Mouse (Mus musculus) erythroblast, embryonic 14.5 days (primary cell): ENCODE measurements around the gene Ubp1. TPM values are rescaled to one million over a fixed set of nuclear protein-coding genes. Genes with fewer than 3 reads are reported as not detected.

Experiments used
- H3K27me3 ChIP-seq: 2 replicates; pipeline ENCODE4 v1.6.1; 2012; ENCODE audit warnings: inconsistent platforms; ENCODE audit not compliant: control insufficient read depth
- H3K36me3 ChIP-seq: 2 replicates; pipeline ENCODE4 v1.6.1; 2012; ENCODE audit warnings: mild to moderate bottlenecking, inconsistent platforms; ENCODE audit not compliant: control insufficient read depth
- H3K4me1 ChIP-seq: 2 replicates; pipeline ENCODE4 v1.6.1; 2012; ENCODE audit warnings: inconsistent platforms; ENCODE audit not compliant: control insufficient read depth
- H3K4me3 ChIP-seq: replicated peaks from 2 replicates; pipeline ENCODE3; 2012; ENCODE audit warnings: moderate library complexity, mild to moderate bottlenecking, inconsistent platforms
- H3K9me3 ChIP-seq: 2 replicates; pipeline ENCODE4 v1.6.1; 2012; ENCODE audit warnings: low read length, inconsistent platforms, mixed read lengths; ENCODE audit not compliant: control insufficient read depth
- GATA1 ChIP-seq: IDR thresholded peaks from 2 replicates; pipeline ENCODE4 v1.6.1; 2012; ENCODE audit warnings: low read length, inconsistent platforms, mixed read lengths
- TAL1 ChIP-seq: IDR thresholded peaks from 3 replicates; pipeline ENCODE4 v1.6.1; 2012; ENCODE audit warnings: low read length, inconsistent platforms, mixed read lengths
- polyA plus RNA-seq: library from polyadenylated mRNA; stranded (reverse); fragments of >175 nt; gene quantifications from 2 replicates; pipeline ENCODE4 v1.2.3, GENCODE M21; 2012

The Ubp1 gene
- polyA plus RNA-seq, 1 experiment, result 7.2 TPM

GRCm38 (mm10) chr9:114016402-114016801, 85.7 kb downstream of the Ubp1 start:
- Histone ChIP-seq H3K9me3 (peaks cover 10% of the 10 kb centered on the region), H3K36me3 (no peaks in the 10 kb centered on the region), H3K4me3 (no peak overlapping the region), H3K27me3 (no peaks in the 10 kb centered on the region), H3K4me1 (peaks cover 15% of the 10 kb centered on the region)
- TF ChIP-seq TAL1 (no peak), GATA1 (no peak)

DNA sequence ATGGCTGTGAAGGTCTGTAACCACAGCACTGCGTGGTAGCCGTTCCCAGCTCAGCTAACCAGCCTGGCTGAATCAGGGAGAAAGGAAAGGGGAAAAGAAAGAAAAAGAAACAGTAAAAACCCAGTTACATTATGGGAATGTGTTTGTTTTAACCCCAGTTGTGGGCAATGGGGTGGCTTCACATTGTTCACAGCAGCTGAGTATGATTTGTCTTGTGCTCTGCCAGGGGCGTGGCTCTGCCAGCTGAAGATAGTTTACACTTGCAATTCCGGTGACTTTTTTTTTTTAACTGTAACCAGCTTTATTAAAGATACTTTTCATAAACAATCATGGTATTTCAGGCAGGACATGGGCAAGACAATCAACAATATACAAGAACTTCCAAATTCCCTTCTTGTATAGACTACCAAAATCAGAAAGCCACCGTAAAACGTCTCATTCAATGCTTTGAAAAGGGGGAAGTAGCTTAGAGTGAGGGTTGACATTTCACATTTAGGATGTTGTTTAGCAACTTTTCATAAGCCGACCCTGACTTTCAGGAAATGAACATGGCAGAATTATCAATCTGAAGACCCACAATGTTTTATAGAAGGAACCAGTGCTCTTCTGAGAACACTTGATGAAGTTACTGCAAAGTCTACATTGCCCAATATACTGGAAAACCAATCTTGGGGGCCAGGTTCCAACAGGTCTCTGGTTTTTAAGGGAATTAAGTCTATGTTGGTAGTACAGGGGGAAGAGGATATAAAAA, 88.5 kb downstream of the Ubp1 start:
- Histone ChIP-seq H3K36me3 (no peaks in the 10 kb centered on the region), H3K4me1 (peaks cover 7% of the 10 kb centered on the region), H3K9me3 (peaks cover 4% of the 10 kb centered on the region; the same call in 1 of the 2 replicates), H3K27me3 (no peaks in the 10 kb centered on the region), H3K4me3 (no peak overlapping the region)
- TF ChIP-seq GATA1, result no peak
- no peak for TF ChIP-seq TAL1

- Histone ChIP-seq H3K4me1 (peaks cover 17% of the 10 kb centered on the region), H3K36me3 (no peaks in the 10 kb centered on the region), H3K9me3 (peaks cover 4% of the 10 kb centered on the region; the same call in 1 of the 2 replicates), H3K4me3 (no peak overlapping the region), H3K27me3 (peaks cover 14% of the 10 kb centered on the region)
- no peak for TF ChIP-seq GATA1
- TF ChIP-seq TAL1, result no peak
Measured at GRCm38 (mm10) chr9:114022141-114022540, 91.4 kb downstream of the Ubp1 start.

DNA sequence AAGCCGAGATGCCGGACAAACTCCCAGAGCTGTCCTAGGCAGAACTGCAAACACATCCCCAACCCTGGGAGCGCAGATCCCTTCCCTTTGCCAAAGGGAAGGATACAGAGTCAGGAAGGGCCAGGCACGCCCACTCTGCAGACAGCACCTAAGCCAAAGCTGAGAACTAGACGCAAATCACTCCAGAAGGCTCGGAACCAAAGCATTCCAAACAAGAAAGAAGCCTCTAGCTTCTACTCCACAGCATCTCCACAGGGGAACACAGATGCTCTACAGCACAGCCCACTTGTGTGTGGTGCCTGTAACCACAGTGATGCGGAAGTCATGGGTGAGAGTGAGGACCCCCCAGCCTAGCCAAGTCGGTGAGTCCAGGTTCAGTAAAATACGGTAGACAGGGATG, 94.4 kb downstream of the Ubp1 start:
- Histone ChIP-seq H3K9me3 (no peaks in the 10 kb centered on the region; the same call in 1 of the 2 replicates), H3K4me1 (peaks cover 17% of the 10 kb centered on the region), H3K4me3 (no peak overlapping the region), H3K36me3 (no peaks in the 10 kb centered on the region), H3K27me3 (peaks cover 14% of the 10 kb centered on the region)
- TF ChIP-seq GATA1 (no peak), TAL1 (no peak)

DNA sequence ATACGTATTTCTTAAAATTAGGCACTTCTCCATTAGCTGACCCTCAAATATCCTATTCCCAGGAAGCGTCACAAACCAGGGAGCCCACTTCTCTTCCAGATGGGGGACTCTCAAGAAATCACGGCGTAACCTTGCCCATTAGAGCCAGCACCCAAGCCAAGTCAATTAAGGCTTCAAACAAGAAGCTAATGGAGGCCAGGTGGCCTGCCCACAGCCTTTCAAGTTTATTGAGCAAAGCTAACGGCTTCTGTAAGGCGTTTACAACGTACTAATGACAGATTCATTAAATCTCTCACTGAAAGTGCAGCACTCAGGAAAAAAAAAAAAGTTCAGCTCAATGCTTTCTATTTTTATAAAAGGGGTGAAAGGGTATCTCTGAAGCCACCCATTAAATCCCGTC, 95.1 kb downstream of the Ubp1 start:
- no peaks in the 10 kb centered on the region for H3K36me3 ChIP-seq
- peaks cover 14% of the 10 kb centered on the region for H3K27me3 ChIP-seq
- no peak for TF ChIP-seq GATA1
- no peak for TF ChIP-seq TAL1
- H3K4me3 ChIP-seq, result peak overlapping the region; percentile 70
- H3K9me3 ChIP-seq, result no peaks in the 10 kb centered on the region; the same call in 1 of the 2 replicates
- H3K4me1 ChIP-seq, result peaks cover 17% of the 10 kb centered on the region

DNA sequence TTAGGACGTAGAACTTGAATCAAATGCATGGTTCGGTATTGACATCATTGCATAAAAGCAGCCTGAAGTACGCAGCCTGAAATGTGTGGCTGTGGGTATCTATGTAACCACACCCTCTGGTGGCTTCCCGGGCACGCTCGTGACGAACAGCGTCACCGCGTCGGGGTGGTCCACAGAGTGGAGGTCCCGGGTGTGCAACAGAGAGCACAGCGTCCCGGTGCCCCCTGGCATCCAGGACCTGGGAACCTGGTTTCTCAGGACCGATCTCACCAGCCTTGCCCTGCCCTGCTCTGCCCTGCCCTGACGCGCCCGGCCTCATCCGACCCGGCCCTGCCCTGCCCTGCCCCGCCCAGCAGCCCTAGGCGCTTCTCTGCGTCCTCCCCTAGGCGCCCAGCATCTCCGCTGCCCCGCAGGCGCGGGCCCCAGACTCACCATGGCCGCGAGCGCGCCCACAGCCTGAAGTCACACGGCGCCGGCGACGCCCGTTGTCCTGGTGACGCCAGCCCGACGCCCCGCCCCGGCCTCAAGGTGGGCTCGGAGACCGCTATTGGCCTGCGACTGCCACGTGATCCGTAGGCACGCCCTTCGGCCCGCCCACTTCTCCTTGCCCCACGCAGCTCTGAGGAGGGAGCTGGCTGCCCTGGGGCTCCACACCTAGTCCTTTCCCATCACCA, 95.7 kb downstream of the Ubp1 start:
- Histone ChIP-seq H3K9me3 (no peaks in the 10 kb centered on the region; the same call in 1 of the 2 replicates), H3K4me1 (peaks cover 17% of the 10 kb centered on the region)
- TF ChIP-seq TAL1 (no peak), GATA1 (no peak)

More for the DNA sequence above, 95.7 kb downstream of the Ubp1 start:
- H3K4me3 ChIP-seq, result peak overlapping the region; percentile 70
- no peaks in the 10 kb centered on the region for H3K36me3 ChIP-seq
- H3K27me3 ChIP-seq, result peaks cover 14% of the 10 kb centered on the region

Other genes with a start within 250 kb of the Ubp1 start
- 7.1 and 8.2 TPM in 2 replicates for gene Pdcd6ip, start 222.7 kb upstream of the Ubp1 start, polyA plus RNA-seq
- gene Clasp2, start 189.5 kb upstream of the Ubp1 start, polyA plus RNA-seq, result 0.11 and 0.19 TPM in 2 replicates
- 0.02 TPM in 1 of 2 replicates, not detected in the other for gene Fbxl2, start 115.3 kb downstream of the Ubp1 start, polyA plus RNA-seq
- gene Susd5, start 126.2 kb downstream of the Ubp1 start, polyA plus RNA-seq, result not detected in 2 replicates